Mouse (Mus musculus): ENCODE measurements around the gene 1810043G02Rik.
"Not testable (repeated sequence)": the region's sequence is repeated elsewhere in the genome, so short reads cannot be mapped to it uniquely, and the experiment has no call there.

1810043G02Rik gene

GRCm38 (mm10) chr10:77978351-77979350 lies at the start of gene 1810043G02Rik:
Gene 1810043G02Rik, plus strand, starts transcription at chr10:77978524.
- DNase-seq: peak; percentile 100

- DNase-seq: no peak
Measured at GRCm38 (mm10) chr10:77939685-77940084, 38.6 kb upstream of the 1810043G02Rik start.

- not testable (repeated sequence) for DNase-seq
Measured at GRCm38 (mm10) chr10:77950468-77950867, 27.9 kb upstream of the 1810043G02Rik start.

- DNase-seq: no peak
Measured at GRCm38 (mm10) chr10:77962725-77963124, 15.6 kb upstream of the 1810043G02Rik start.

- DNase-seq: no peak
Measured at GRCm38 (mm10) chr10:77963971-77964370, 14.4 kb upstream of the 1810043G02Rik start.

GRCm38 (mm10) chr10:77969274-77969972 lies 8.9 kb upstream of the 1810043G02Rik start:
- DNase-seq: peak; percentile 56

- DNase-seq: no peak
Measured at GRCm38 (mm10) chr10:77969973-77970325, 8.4 kb upstream of the 1810043G02Rik start.

- DNase-seq: no peak
Measured at GRCm38 (mm10) chr10:77970481-77970880, 7.8 kb upstream of the 1810043G02Rik start, which contains the start of gene Trpm2. Gene Trpm2, minus strand, starts transcription at chr10:77970563.

GRCm38 (mm10) chr10:77971191-77971590 lies 7.1 kb upstream of the 1810043G02Rik start:
- no peak for DNase-seq

GRCm38 (mm10) chr10:77971709-77972553 lies 6.4 kb upstream of the 1810043G02Rik start:
- DNase-seq: peak; percentile 40

GRCm38 (mm10) chr10:77974323-77974722 lies 4.0 kb upstream of the 1810043G02Rik start:
- DNase-seq: no peak

- no peak for DNase-seq
Measured at GRCm38 (mm10) chr10:77974811-77975210, 3.5 kb upstream of the 1810043G02Rik start.

- no peak for DNase-seq
Measured at GRCm38 (mm10) chr10:77975653-77976052, 2.7 kb upstream of the 1810043G02Rik start.

GRCm38 (mm10) chr10:77976458-77977150 lies 1.7 kb upstream of the 1810043G02Rik start:
- DNase-seq: peak; percentile 46

- DNase-seq: peak; percentile 86
Measured at GRCm38 (mm10) chr10:77984660-77985059, 6.3 kb downstream of the 1810043G02Rik start.

GRCm38 (mm10) chr10:77985775-77986174 lies 7.5 kb downstream of the 1810043G02Rik start:
- DNase-seq: no peak

- no peak for DNase-seq
Measured at GRCm38 (mm10) chr10:77995639-77996038, 17.3 kb downstream of the 1810043G02Rik start.

GRCm38 (mm10) chr10:78000200-78000599 lies 21.9 kb downstream of the 1810043G02Rik start:
- DNase-seq: no peak

GRCm38 (mm10) chr10:78001796-78002195 lies 23.5 kb downstream of the 1810043G02Rik start:
- no peak for DNase-seq

GRCm38 (mm10) chr10:78002316-78002715 lies 24.0 kb downstream of the 1810043G02Rik start:
- DNase-seq: no peak

GRCm38 (mm10) chr10:78004479-78005100 lies 26.3 kb downstream of the 1810043G02Rik start:
- DNase-seq: no peak
